In genomic region chr4:150144242-150144641, GRCm38 (mm10) we compare ENCODE assay signal across 19 mouse cellular contexts. TPM values are rescaled to one million over a fixed set of nuclear protein-coding genes. Genes with fewer than 3 reads are reported as not detected.
DNase-seq lines count a peak whose midpoint lies in the region; ATAC-seq and TF ChIP-seq lines count a peak whose summit lies in the region.
"Had no signal": no experiment of that assay in that cellular context is flagged by ENCODE, and none has a peak within 500 bp of the region (broad histone marks: within the 10 kb centered on the region; RNA-seq: fewer than 3 reads in every experiment).

No protein-coding gene starts in this region.

- H3K27ac ChIP-seq in liver, embryonic 12.5 days = no peak overlapping the region
- no peak overlapping the region for H3K27ac ChIP-seq in liver, embryonic 11.5 days (ENCODE audit: low read depth, low read length)
- no peak overlapping the region for H3K27ac ChIP-seq in ES-Bruce4 (ENCODE audit: insufficient read depth, low read length)
- H3K27ac ChIP-seq in embryonic facial prominence, embryonic 14.5 days (replicated peaks; ENCODE audit: low read depth, low read length) = no peak overlapping the region
- H3K27ac ChIP-seq in forebrain, postnatal 0 days (ENCODE audit: low read depth, low read length) = no peak overlapping the region
- H3K27ac ChIP-seq: heart, embryonic 13.5 days; limb, embryonic 15.5 days; midbrain, embryonic 12.5 days had no signal

- no peak for TF ChIP-seq POLR2A in ES-Bruce4 (IDR thresholded peaks at IDR 0.05; ENCODE audit: insufficient read depth, low read length)

- TF ChIP-seq EP300 in ES-Bruce4 (IDR thresholded peaks at IDR 0.05; ENCODE audit: insufficient read depth, low read depth, low read length) = no peak

- peak overlapping the region; percentile 23 for H3K4me2 ChIP-seq in liver, embryonic 12.5 days
- H3K4me2 ChIP-seq in liver, embryonic 11.5 days = no peak overlapping the region; the same call in 1 of the 2 replicates
- no peak overlapping the region for H3K4me2 ChIP-seq in embryonic facial prominence, embryonic 14.5 days (ENCODE audit: low read depth, low read length)
- no peak overlapping the region for H3K4me2 ChIP-seq in forebrain, postnatal 0 days (ENCODE audit: low read depth)
- H3K4me2 ChIP-seq: heart, embryonic 13.5 days; limb, embryonic 15.5 days; midbrain, embryonic 12.5 days had no signal

- no peak overlapping the region for H3K9ac ChIP-seq in liver, embryonic 12.5 days
- H3K9ac ChIP-seq in liver, embryonic 11.5 days (ENCODE audit: low read depth, low read length) = no peak overlapping the region
- peak overlapping the region; percentile 23 for H3K9ac ChIP-seq in ES-Bruce4 (ENCODE audit: low read depth, poor library complexity, severe bottlenecking)
- no peak overlapping the region for H3K9ac ChIP-seq in embryonic facial prominence, embryonic 14.5 days (ENCODE audit: low read depth, low read length)
- H3K9ac ChIP-seq in forebrain, postnatal 0 days = no peak overlapping the region
- H3K9ac ChIP-seq: heart, embryonic 13.5 days; limb, embryonic 15.5 days; midbrain, embryonic 12.5 days had no signal

- 0 out of 2 replicates have a peak, but pooled peaks cover 4% of the 10 kb centered on the region for H3K4me1 ChIP-seq in liver, embryonic 12.5 days
- no peaks in the 10 kb centered on the region for H3K4me1 ChIP-seq in liver, embryonic 11.5 days (replicated peaks; ENCODE audit: control insufficient read depth, insufficient read depth, low read length)
- no peaks in the 10 kb centered on the region for H3K4me1 ChIP-seq in ES-Bruce4 (ENCODE audit: control insufficient read depth, insufficient read depth, low read length)
- no peaks in the 10 kb centered on the region for H3K4me1 ChIP-seq in embryonic facial prominence, embryonic 14.5 days (ENCODE audit: control insufficient read depth, insufficient read depth, low read length)
- no peaks in the 10 kb centered on the region for H3K4me1 ChIP-seq in forebrain, postnatal 0 days (ENCODE audit: insufficient read depth)
- H3K4me1 ChIP-seq: heart, embryonic 13.5 days; limb, embryonic 15.5 days had no signal

- no peak for ATAC-seq in liver, embryonic 12.5 days
- ATAC-seq in liver, embryonic 11.5 days (replicated peaks; ENCODE audit: low FRiP score) = no peak
- ATAC-seq in embryonic facial prominence, embryonic 14.5 days (ENCODE audit: low read depth) = no peak
- no peak for ATAC-seq in forebrain, postnatal 0 days
- ATAC-seq: forebrain, embryonic 14.5 days had no signal

- no peak overlapping the region for H3K4me3 ChIP-seq in liver, embryonic 12.5 days
- no peak overlapping the region for H3K4me3 ChIP-seq in liver, embryonic 11.5 days (ENCODE audit: low read depth, low read length)
- H3K4me3 ChIP-seq in ES-Bruce4 (ENCODE audit: low read depth, low read length) = peak overlapping the region; percentile 89
- H3K4me3 ChIP-seq in embryonic facial prominence, embryonic 14.5 days (ENCODE audit: low read depth, low read length) = no peak overlapping the region
- H3K4me3 ChIP-seq in forebrain, postnatal 0 days (ENCODE audit: low read depth, low read length) = no peak overlapping the region
- H3K4me3 ChIP-seq: heart, embryonic 13.5 days; limb, embryonic 15.5 days; midbrain, embryonic 12.5 days had no signal

- TF ChIP-seq CTCF in ES-Bruce4 (IDR thresholded peaks at IDR 0.05; ENCODE audit: low read depth, low read length) = no peak
- TF ChIP-seq CTCF in forebrain, postnatal 0 days (IDR thresholded peaks at IDR 0.05; ENCODE audit: low read depth) = no peak

- H3K9me3 ChIP-seq in liver, embryonic 12.5 days (replicated peaks) = 0 out of 2 replicates have a peak, but pooled peaks cover 3% of the 10 kb centered on the region
- H3K9me3 ChIP-seq in liver, embryonic 11.5 days (ENCODE audit: control insufficient read depth, low read length) = no peaks in the 10 kb centered on the region
- H3K9me3 ChIP-seq in ES-Bruce4 (replicated peaks; ENCODE audit: control insufficient read depth, insufficient read depth, low read length, poor library complexity, severe bottlenecking) = no peaks in the 10 kb centered on the region
- peaks cover 7% of the 10 kb centered on the region; the same call in 1 of the 2 replicates for H3K9me3 ChIP-seq in embryonic facial prominence, embryonic 14.5 days (ENCODE audit: control insufficient read depth, low read length)
- no peaks in the 10 kb centered on the region for H3K9me3 ChIP-seq in forebrain, postnatal 0 days (ENCODE audit: low read length)
- H3K9me3 ChIP-seq: limb, embryonic 15.5 days had no signal

- no peaks in the 10 kb centered on the region for H3K36me3 ChIP-seq in liver, embryonic 12.5 days
- H3K36me3 ChIP-seq in liver, embryonic 11.5 days (ENCODE audit: control insufficient read depth, insufficient read depth, low read length) = no peaks in the 10 kb centered on the region
- no peaks in the 10 kb centered on the region for H3K36me3 ChIP-seq in ES-Bruce4 (ENCODE audit: control insufficient read depth, insufficient read depth, low read length, poor library complexity, severe bottlenecking)
- H3K36me3 ChIP-seq in embryonic facial prominence, embryonic 14.5 days (ENCODE audit: control insufficient read depth, insufficient read depth, low read length) = no peaks in the 10 kb centered on the region
- no peaks in the 10 kb centered on the region for H3K36me3 ChIP-seq in forebrain, postnatal 0 days (ENCODE audit: insufficient read depth)
- H3K36me3 ChIP-seq: heart, embryonic 13.5 days; limb, embryonic 15.5 days; midbrain, embryonic 12.5 days had no signal

- H3K27me3 ChIP-seq in liver, embryonic 12.5 days (replicated peaks) = peaks cover 14% of the 10 kb centered on the region
- H3K27me3 ChIP-seq in liver, embryonic 11.5 days (replicated peaks; ENCODE audit: control insufficient read depth, insufficient read depth, low read length) = no peaks in the 10 kb centered on the region
- H3K27me3 ChIP-seq in ES-Bruce4 (ENCODE audit: control insufficient read depth, insufficient read depth, low read length, poor library complexity, severe bottlenecking) = no peaks in the 10 kb centered on the region
- H3K27me3 ChIP-seq in embryonic facial prominence, embryonic 14.5 days (replicated peaks; ENCODE audit: control insufficient read depth, insufficient read depth, low read length) = no peaks in the 10 kb centered on the region
- no peaks in the 10 kb centered on the region for H3K27me3 ChIP-seq in forebrain, postnatal 0 days (ENCODE audit: insufficient read depth, low read length)
- H3K27me3 ChIP-seq: limb, embryonic 15.5 days; midbrain, embryonic 12.5 days had no signal

- DNase-seq in liver, embryonic 11.5 days (ENCODE audit: low spot score) = no peak
- peak; percentile 46 for DNase-seq in embryonic facial prominence, embryonic 14.5 days (ENCODE audit: low spot score)
- peak; percentile 21 for DNase-seq in lung, postnatal 36 days
- no peak for DNase-seq in frontal cortex, postnatal 25 days (ENCODE audit: low spot score in 2 of 2)
- DNase-seq in adrenal gland, adult (ENCODE audit: inconsistent age in 2 of 2, low spot score in 1 of 2) = no peak
- no peak for DNase-seq in forebrain, postnatal 0 days
- DNase-seq: B cell, adult 2 months; cerebellum, adult 11-12 months; gastrocnemius, postnatal 14 days; layer of hippocampus, postnatal 36 days had no signal

- WGBS in liver, embryonic 12.5 days (ENCODE audit: insufficient replicate concordance) = 28% methylated on average over 12 of the region's 12 CpGs
- WGBS in liver, embryonic 11.5 days = 20% methylated on average over 12 of the region's 12 CpGs
- 26% methylated on average over 12 of the region's 12 CpGs for WGBS in embryonic facial prominence, embryonic 14.5 days
- 22% methylated on average over 12 of the region's 12 CpGs for WGBS in forebrain, postnatal 0 days

RNA-seq across cellular contexts. Expression of gene Slc2a7, which starts 4.5 kb away (rescaled TPM):
- not detected in 2 replicates for polyA plus RNA-seq in liver, embryonic 12.5 days (2016; fragmentation: Nextera tagmentation; extraction: Ambion mirVana)
- not detected in 2 replicates for polyA plus RNA-seq in liver, embryonic 11.5 days (2014; fragmentation: Nextera tagmentation; extraction: Ambion mirVana)
- polyA plus RNA-seq in ES-Bruce4 (2011; ENCODE audit: insufficient read depth, insufficient read length, low read depth, missing spikeins) = not detected in 2 replicates
- not detected in 2 replicates for polyA plus RNA-seq in embryonic facial prominence, embryonic 14.5 days (2014; fragmentation: Nextera tagmentation; extraction: Ambion mirVana)
- total RNA-seq in forebrain, postnatal 0 days (2014; rRNA removed) = not detected in 2 replicates
- polyA plus RNA-seq in forebrain, postnatal 0 days (2015; fragmentation: Nextera tagmentation; extraction: Ambion mirVana) = not detected in 2 replicates
- total RNA-seq: common myeloid progenitor, adult 5-6 weeks; gastrocnemius, postnatal 14 days; hematopoietic stem cell, adult 5-6 weeks; layer of hippocampus, postnatal 36 days had no signal
- polyA plus RNA-seq: forebrain, embryonic 14.5 days; heart, embryonic 13.5 days; intestine, embryonic 14.5 days; limb, embryonic 15.5 days; midbrain, embryonic 12.5 days had no signal

RNA-seq across cellular contexts. Expression of gene Slc2a5, which starts 25.2 kb away (rescaled TPM):
- 0.22 and 0.30 TPM in 2 replicates for polyA plus RNA-seq in liver, embryonic 12.5 days (2016; fragmentation: Nextera tagmentation; extraction: Ambion mirVana)
- polyA plus RNA-seq in liver, embryonic 11.5 days (2014; fragmentation: Nextera tagmentation; extraction: Ambion mirVana) = 0.14 and 0.48 TPM in 2 replicates
- 2.2 TPM in 2 replicates for polyA plus RNA-seq in ES-Bruce4 (2011; ENCODE audit: insufficient read depth, insufficient read length, low read depth, missing spikeins)
- polyA plus RNA-seq in embryonic facial prominence, embryonic 14.5 days (2014; fragmentation: Nextera tagmentation; extraction: Ambion mirVana) = 3.2 and 3.5 TPM in 2 replicates
- 1.8 and 3.4 TPM in 2 replicates for total RNA-seq in forebrain, postnatal 0 days (2014; rRNA removed)
- 1.4 and 3.2 TPM in 2 replicates for polyA plus RNA-seq in forebrain, postnatal 0 days (2015; fragmentation: Nextera tagmentation; extraction: Ambion mirVana)
- total RNA-seq: common myeloid progenitor, adult 5-6 weeks; hematopoietic stem cell, adult 5-6 weeks had no signal

RNA-seq across cellular contexts. Expression of gene Car6, which starts 56.9 kb away (rescaled TPM):
- polyA plus RNA-seq in liver, embryonic 12.5 days (2016; fragmentation: Nextera tagmentation; extraction: Ambion mirVana) = not detected in 2 replicates
- not detected in 2 replicates for polyA plus RNA-seq in liver, embryonic 11.5 days (2014; fragmentation: Nextera tagmentation; extraction: Ambion mirVana)
- polyA plus RNA-seq in ES-Bruce4 (2011; ENCODE audit: insufficient read depth, insufficient read length, low read depth, missing spikeins) = not detected in 2 replicates
- polyA plus RNA-seq in embryonic facial prominence, embryonic 14.5 days (2014; fragmentation: Nextera tagmentation; extraction: Ambion mirVana) = not detected in 2 replicates
- total RNA-seq in forebrain, postnatal 0 days (2014; rRNA removed) = not detected in 2 replicates
- not detected in 2 replicates for polyA plus RNA-seq in forebrain, postnatal 0 days (2015; fragmentation: Nextera tagmentation; extraction: Ambion mirVana)
- total RNA-seq: common myeloid progenitor, adult 5-6 weeks; hematopoietic stem cell, adult 5-6 weeks had no signal
- polyA plus RNA-seq: forebrain, embryonic 14.5 days; heart, embryonic 13.5 days; intestine, embryonic 14.5 days; midbrain, embryonic 12.5 days had no signal

RNA-seq across cellular contexts. Expression of gene Gpr157, which starts 57.1 kb away (rescaled TPM):
- polyA plus RNA-seq in liver, embryonic 12.5 days (2016; fragmentation: Nextera tagmentation; extraction: Ambion mirVana) = 0.18 and 0.37 TPM in 2 replicates
- polyA plus RNA-seq in liver, embryonic 11.5 days (2014; fragmentation: Nextera tagmentation; extraction: Ambion mirVana) = 0.29 and 0.31 TPM in 2 replicates
- polyA plus RNA-seq in ES-Bruce4 (2011; ENCODE audit: insufficient read depth, insufficient read length, low read depth, missing spikeins) = 2.2 and 2.7 TPM in 2 replicates
- 0.50 and 0.58 TPM in 2 replicates for polyA plus RNA-seq in embryonic facial prominence, embryonic 14.5 days (2014; fragmentation: Nextera tagmentation; extraction: Ambion mirVana)
- 1.3 and 1.8 TPM in 2 replicates for total RNA-seq in forebrain, postnatal 0 days (2014; rRNA removed)
- polyA plus RNA-seq in forebrain, postnatal 0 days (2015; fragmentation: Nextera tagmentation; extraction: Ambion mirVana) = 0.31 TPM in 2 replicates

Comparison
In these comparisons a context has a peak if more than half of its experiments do, and no peak if none do; other contexts are left out.
1. DNase-seq: peak in embryonic facial prominence, embryonic 14.5 days (single experiment) and lung, postnatal 36 days (single experiment); none in liver, embryonic 11.5 days (single experiment), frontal cortex, postnatal 25 days (0 of 2), adrenal gland, adult (0 of 2) and forebrain, postnatal 0 days (single experiment).